Mouse (Mus musculus): Measurements from ENCODE around the gene Lsm4.

- TF ChIP-seq EP300 (IDR thresholded peaks at IDR 0.05; ENCODE audit: low read depth) (no peak), CTCF (IDR thresholded peaks at IDR 0.05; ENCODE audit: low read depth) (no peak)
Observed at GRCm38 (mm10) chr8:70646369-70646768, 26.7 kb upstream of the Lsm4 start.
